Mouse (Mus musculus) left cerebral cortex, adult 2 months (tissue): Measurements from ENCODE around the gene 4930512M02Rik. TPM values are rescaled to one million over a fixed set of nuclear protein-coding genes. Genes with fewer than 3 reads are reported as not detected.

Experiments used
- DNase-seq, 2 experiments: peaks; one replicate each; pipeline ENCODE4 v3.0.0; 2021 to 2022; ENCODE audit warnings: low spot score in 2 of 2, mixed read lengths in 1 of 2; ENCODE audit errors: extremely low spot score in 1 of 2
- H3K27ac ChIP-seq: fragments of 200-600 bp; 2 replicates; pipeline ENCODE4 v1.8.1; 2022
- H3K4me3 ChIP-seq: fragments of 200-600 bp; 2 replicates; pipeline ENCODE4 v1.8.1; 2022
- CTCF ChIP-seq: fragments of 200-600 bp; IDR thresholded peaks from 2 replicates; pipeline ENCODE4 v1.8.1; 2022; ENCODE audit warnings: antibody characterized with exemption, mild to moderate bottlenecking, moderate library complexity
- intact Hi-C: fragments of 180-260 bp; cut with DNase I; formaldehyde crosslinking; loops from one replicate; pipeline ENCODE4 v1.15.1; 2025
- total RNA-seq, 2 experiments: library from RNA; stranded (reverse); gene quantifications; 2 replicates each; pipeline ENCODE4 v1.2.3; 2021

Gene 4930512M02Rik
- total RNA-seq, 2 experiments from 2014 or later, result not detected

DNA sequence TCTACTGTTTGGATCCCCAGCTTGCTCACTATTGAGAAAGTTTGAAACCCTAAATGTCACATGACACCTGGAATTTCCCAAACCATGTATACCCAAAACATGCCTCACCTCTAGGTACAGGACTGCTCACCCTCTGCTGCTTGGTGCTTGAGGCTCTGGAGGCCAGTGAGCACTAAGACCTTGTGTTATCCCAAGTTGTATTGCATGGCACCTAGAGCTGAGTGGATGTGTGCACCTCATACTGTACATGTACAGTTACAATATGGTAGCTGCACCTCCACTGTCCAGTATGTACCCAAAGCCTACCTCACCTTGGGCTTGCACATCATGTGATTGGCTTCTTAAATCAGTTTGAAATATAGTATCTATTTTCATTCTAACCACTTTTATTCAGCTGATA lies 16.7 kb upstream of the 4930512M02Rik start:
- intact Hi-C loops, result no loop called here
- Histone ChIP-seq H3K4me3 (no peak overlapping the region), H3K27ac (no peak overlapping the region)
- DNase-seq, result no peak
- TF ChIP-seq CTCF, result no peak

DNA sequence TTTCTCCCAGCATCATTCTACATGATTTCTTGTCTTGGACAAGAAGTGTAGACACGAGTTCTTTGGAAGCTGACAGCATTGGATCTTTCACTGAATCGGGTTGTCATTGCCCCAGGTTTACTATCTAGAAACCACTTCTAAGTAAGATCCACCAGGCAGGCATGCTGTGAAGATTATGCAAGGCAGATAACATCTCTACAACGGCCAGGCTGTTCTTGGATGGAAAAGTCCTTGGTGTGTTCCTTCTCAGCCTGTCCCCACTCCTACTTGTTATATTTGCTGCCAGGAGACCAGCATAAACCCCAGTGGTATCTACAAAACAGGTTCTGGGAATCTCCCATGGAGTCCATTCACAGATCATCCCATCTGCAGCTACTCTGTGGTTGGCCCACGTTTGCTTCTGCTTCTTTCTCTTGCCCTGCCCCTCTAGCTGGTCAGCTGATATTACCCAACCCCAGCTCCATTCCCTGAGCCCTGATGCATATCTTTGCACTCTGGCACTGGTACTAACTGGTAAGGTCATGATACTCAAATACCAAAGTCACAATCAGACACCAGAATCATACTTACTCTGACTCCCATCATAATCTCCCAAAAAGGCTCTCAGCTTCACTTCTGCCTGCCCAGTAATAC lies 3.4 kb downstream of the 4930512M02Rik start:
- intact Hi-C loops, result no loop called here
- DNase-seq, result no peak
- no peak for TF ChIP-seq CTCF

DNA sequence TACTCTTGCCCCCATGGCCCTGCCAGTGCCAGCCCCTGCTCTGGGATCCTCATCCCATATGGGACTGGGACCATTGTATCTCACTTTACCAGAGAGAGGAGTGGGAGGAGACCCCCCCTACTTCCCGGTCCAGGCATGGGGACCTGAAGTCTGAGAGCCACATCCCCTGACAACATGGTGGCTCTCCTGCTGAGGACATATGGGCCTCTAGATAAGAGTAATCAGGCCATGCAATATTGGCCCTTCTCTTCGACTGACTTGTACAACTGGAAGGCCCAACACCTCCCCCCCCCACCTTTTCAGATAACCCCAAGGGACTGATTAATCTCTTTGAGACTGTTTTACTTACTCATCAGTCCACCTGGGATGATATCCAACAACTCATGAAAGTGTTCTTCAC lies 18.4 kb downstream of the 4930512M02Rik start:
- Histone ChIP-seq H3K4me3 (no peak overlapping the region), H3K27ac (no peak overlapping the region)
- intact Hi-C loops, result no loop called here
- no peak for TF ChIP-seq CTCF
- DNase-seq, result no peak

More for the DNA sequence above, 3.4 kb downstream of the 4930512M02Rik start:
- Histone ChIP-seq H3K27ac (no peak overlapping the region), H3K4me3 (no peak overlapping the region)

GRCm38 (mm10) chr11:11587327-11587726 lies 40.3 kb downstream of the 4930512M02Rik start:
- DNase-seq, result no peak
- intact Hi-C loops, result no loop called here
- Histone ChIP-seq H3K4me3 (no peak overlapping the region), H3K27ac (no peak overlapping the region)
- no peak for TF ChIP-seq CTCF

GRCm38 (mm10) chr11:11586423-11586822 lies 41.2 kb downstream of the 4930512M02Rik start:
- TF ChIP-seq CTCF, result no peak
- DNase-seq, result no peak
- intact Hi-C loops, result no loop called here

GRCm38 (mm10) chr11:11573691-11574090 lies 53.9 kb downstream of the 4930512M02Rik start:
- intact Hi-C loops, result no loop called here
- no peak for TF ChIP-seq CTCF
- no peak for DNase-seq
- H3K4me3 ChIP-seq, result no peak overlapping the region
- H3K27ac ChIP-seq, result no peak overlapping the region

More at GRCm38 (mm10) chr11:11586423-11586822, 41.2 kb downstream of the 4930512M02Rik start:
- no peak overlapping the region for H3K4me3 ChIP-seq
- H3K27ac ChIP-seq, result no peak overlapping the region

DNA sequence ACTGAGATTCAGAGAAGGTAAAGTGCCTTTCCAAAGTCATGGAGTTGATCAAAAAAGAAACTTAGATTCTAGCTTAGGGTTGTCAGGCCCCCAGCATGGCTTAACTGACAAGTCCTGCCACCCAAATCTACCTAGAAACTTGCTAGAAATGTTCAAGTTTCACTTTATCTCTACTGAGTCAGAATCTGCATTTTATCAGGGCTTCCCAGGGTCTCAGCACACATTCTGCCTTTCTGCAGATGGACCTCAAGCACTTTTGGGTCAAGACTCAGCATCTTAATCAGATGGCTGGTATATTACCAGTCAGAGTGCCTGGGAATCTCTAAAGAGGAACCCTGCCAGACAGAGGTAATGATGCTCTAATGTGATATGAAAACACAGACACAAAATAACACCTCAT lies 56.9 kb downstream of the 4930512M02Rik start:
- H3K27ac ChIP-seq, result no peak overlapping the region
- no peak for DNase-seq
- no peak for TF ChIP-seq CTCF
- H3K4me3 ChIP-seq, result no peak overlapping the region
- intact Hi-C loops, result no loop called here

GRCm38 (mm10) chr11:11569466-11570132 lies 58.0 kb downstream of the 4930512M02Rik start:
- DNase-seq, result no peak
- TF ChIP-seq CTCF, result no peak
- intact Hi-C loops, result no loop called here
- no peak overlapping the region for H3K4me3 ChIP-seq
- H3K27ac ChIP-seq, result no peak overlapping the region

GRCm38 (mm10) chr11:11568033-11568432 lies 59.6 kb downstream of the 4930512M02Rik start:
- no peak for TF ChIP-seq CTCF
- intact Hi-C loops, result no loop called here
- no peak for DNase-seq

GRCm38 (mm10) chr11:11565146-11565820 lies 62.4 kb downstream of the 4930512M02Rik start:
- intact Hi-C loops, result no loop called here
- DNase-seq, result no peak
- Histone ChIP-seq H3K4me3 (no peak overlapping the region), H3K27ac (no peak overlapping the region)
- TF ChIP-seq CTCF, result no peak

More at GRCm38 (mm10) chr11:11568033-11568432, 59.6 kb downstream of the 4930512M02Rik start:
- Histone ChIP-seq H3K27ac (no peak overlapping the region), H3K4me3 (no peak overlapping the region)

GRCm38 (mm10) chr11:11564266-11565044 lies 63.2 kb downstream of the 4930512M02Rik start:
- no peak overlapping the region for H3K27ac ChIP-seq
- intact Hi-C loops, result no loop called here
- TF ChIP-seq CTCF, result no peak
- DNase-seq, result no peak
- no peak overlapping the region for H3K4me3 ChIP-seq

DNA sequence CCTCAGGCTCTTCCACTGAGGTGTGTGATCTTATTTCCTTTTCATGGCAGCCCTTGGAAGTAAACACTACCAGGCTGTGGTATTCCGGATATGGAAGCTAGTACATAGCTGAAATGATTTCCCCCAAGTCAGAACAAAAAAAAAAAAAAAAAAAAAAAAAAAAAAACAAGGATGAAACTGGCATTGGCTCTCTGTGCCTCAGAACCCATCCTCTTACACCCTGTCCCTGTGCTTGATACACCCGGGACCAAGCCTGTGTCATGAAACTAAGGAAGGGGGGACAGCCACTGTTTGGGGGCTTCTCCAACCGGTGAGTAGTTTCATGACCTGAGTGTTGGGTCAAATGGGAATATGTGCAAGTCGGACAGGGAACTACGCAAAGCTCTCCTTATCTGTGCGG lies 66.5 kb downstream of the 4930512M02Rik start:
- TF ChIP-seq CTCF, result no peak
- DNase-seq, result no peak
- H3K27ac ChIP-seq, result no peak overlapping the region
- no peak overlapping the region for H3K4me3 ChIP-seq
- intact Hi-C loops, result no loop called here
